Mouse (Mus musculus) liver, postnatal 0 days (tissue): Measurements from ENCODE around the gene Tmem88. TPM values are rescaled to one million over a fixed set of nuclear protein-coding genes. Genes with fewer than 3 reads are reported as not detected.

Source experiments
- ATAC-seq: fragments of 200-750 bp; cut with Nextera tagmentation; 2 replicates; pipeline ENCODE4 v1.8.0; 2017; ENCODE audit warnings: mild to moderate bottlenecking, moderate library complexity
- DNase-seq: peaks from one replicate; pipeline ENCODE4 v3.0.0-alpha.2; 2016
- H3K27ac ChIP-seq: fragments of 300-500 bp; sonication (generic); 2 replicates; pipeline ENCODE4 v1.5.1; 2014; ENCODE audit warnings: antibody characterized with exemption, moderate library complexity, mild to moderate bottlenecking, low read depth
- H3K27me3 ChIP-seq: fragments of 300-500 bp; sonication (generic); 2 replicates; pipeline ENCODE4 v1.6.1; 2014; ENCODE audit warnings: low read length, control low read depth, mixed read lengths; ENCODE audit not compliant: insufficient read depth
- H3K36me3 ChIP-seq: fragments of 300-500 bp; sonication (generic); replicated peaks from 2 replicates; pipeline ENCODE4 v1.6.1; 2014; ENCODE audit warnings: mild to moderate bottlenecking, control low read depth, low read length, moderate library complexity, mixed read lengths; ENCODE audit not compliant: insufficient read depth
- H3K4me1 ChIP-seq: fragments of 300-500 bp; sonication (generic); 2 replicates; pipeline ENCODE4 v1.6.1; 2014; ENCODE audit warnings: antibody characterized with exemption, mild to moderate bottlenecking, control low read depth; ENCODE audit not compliant: insufficient read depth
- H3K4me2 ChIP-seq: fragments of 300-500 bp; sonication (generic); 2 replicates; pipeline ENCODE4 v1.6.1; 2014; ENCODE audit warnings: low read depth, mild to moderate bottlenecking, low read length, moderate library complexity, mixed read lengths
- H3K4me3 ChIP-seq: fragments of 300-500 bp; sonication (generic); 2 replicates; pipeline ENCODE4 v1.5.1; 2014; ENCODE audit warnings: low read depth, low read length
- H3K9ac ChIP-seq: fragments of 300-500 bp; sonication (generic); replicated peaks from 2 replicates; pipeline ENCODE4 v1.6.1; 2014; ENCODE audit warnings: mild to moderate bottlenecking, moderate library complexity
- H3K9me3 ChIP-seq: fragments of 300-500 bp; sonication (generic); 2 replicates; pipeline ENCODE4 v1.6.1; 2016; ENCODE audit warnings: mild to moderate bottlenecking, control low read depth, low read length, mixed read lengths
- CTCF ChIP-seq: sonication (generic); IDR thresholded peaks from 2 replicates; pipeline ENCODE4 v1.5.1; 2016; ENCODE audit warnings: antibody characterized with exemption, low read depth
- EP300 ChIP-seq: IDR thresholded peaks from 2 replicates; pipeline ENCODE4 v1.6.1; 2016; ENCODE audit warnings: antibody characterized with exemption, low read depth, mild to moderate bottlenecking
- WGBS: fragments of 180-500 bp; shearing (Covaris S2); extraction: QIAGEN DNeasy Blood & Tissue Kit; methylation state at CpG from one replicate; pipeline ENCODE4 v1.1.7; 2014; ENCODE audit not compliant: insufficient replicate concordance; 5-methylcytosine and 5-hydroxymethylcytosine counted together
- polyA plus RNA-seq: library from polyadenylated mRNA; unstranded; fragments of >200 nt; fragmentation: Nextera tagmentation; extraction: Ambion mirVana; gene quantifications from 2 replicates; pipeline ENCODE4 v1.2.1, GENCODE M21; 2015

Tmem88 gene
- polyA plus RNA-seq, 1 experiment from 2014 or later = 12.3 TPM

DNA sequence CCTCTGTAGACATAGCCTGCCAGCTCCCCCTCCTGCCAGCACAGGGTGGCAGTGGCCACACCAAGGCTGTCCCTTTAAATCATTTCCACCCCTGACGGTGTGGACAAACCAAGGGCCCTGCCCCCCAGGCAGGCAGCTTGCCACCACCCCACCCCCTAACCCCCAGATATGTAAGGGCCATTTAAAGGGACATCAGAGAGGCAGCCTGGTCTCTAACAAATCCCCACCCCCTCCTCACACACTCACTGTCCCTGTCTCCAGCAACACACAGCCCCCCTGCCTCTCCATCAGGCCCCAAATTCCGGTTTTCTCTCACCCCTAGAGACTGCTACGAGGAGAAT lies 17.3 kb upstream of the Tmem88 start:
- WGBS = 11% methylated on average over 3 of the region's 3 CpGs
- no peaks in the 10 kb centered on the region for H3K27me3 ChIP-seq
- H3K27ac ChIP-seq = peak overlapping the region; percentile 96
- peak overlapping the region; percentile 59 for H3K4me3 ChIP-seq
- H3K36me3 ChIP-seq = no peaks in the 10 kb centered on the region
- H3K9ac ChIP-seq = peak overlapping the region; percentile 72
- peak; percentile 3; the same call in 1 of the 2 replicates for ATAC-seq
- peak; percentile 73 for DNase-seq
- no peaks in the 10 kb centered on the region for H3K9me3 ChIP-seq
- peak overlapping the region; percentile 93 for H3K4me2 ChIP-seq
- H3K4me1 ChIP-seq = peaks cover 76% of the 10 kb centered on the region
- TF ChIP-seq EP300 = no peak
- 0 out of 2 replicates have a peak, but pooled peaks have one; percentile 24 for TF ChIP-seq CTCF

- Histone ChIP-seq H3K4me1 (peaks cover 70% of the 10 kb centered on the region), H3K27me3 (no peaks in the 10 kb centered on the region), H3K27ac (peak overlapping the region; percentile 96), H3K9ac (peak overlapping the region; percentile 72), H3K9me3 (no peaks in the 10 kb centered on the region), H3K4me2 (peak overlapping the region; percentile 93), H3K36me3 (no peaks in the 10 kb centered on the region), H3K4me3 (peak overlapping the region; percentile 59)
- 25% methylated on average over 4 of the region's 4 CpGs for WGBS
- DNase-seq (no peak), ATAC-seq (no peak)
- no peak for TF ChIP-seq CTCF
- no peak for TF ChIP-seq EP300
Observed at GRCm38 (mm10) chr11:69414421-69415326, 16.6 kb upstream of the Tmem88 start.

DNA sequence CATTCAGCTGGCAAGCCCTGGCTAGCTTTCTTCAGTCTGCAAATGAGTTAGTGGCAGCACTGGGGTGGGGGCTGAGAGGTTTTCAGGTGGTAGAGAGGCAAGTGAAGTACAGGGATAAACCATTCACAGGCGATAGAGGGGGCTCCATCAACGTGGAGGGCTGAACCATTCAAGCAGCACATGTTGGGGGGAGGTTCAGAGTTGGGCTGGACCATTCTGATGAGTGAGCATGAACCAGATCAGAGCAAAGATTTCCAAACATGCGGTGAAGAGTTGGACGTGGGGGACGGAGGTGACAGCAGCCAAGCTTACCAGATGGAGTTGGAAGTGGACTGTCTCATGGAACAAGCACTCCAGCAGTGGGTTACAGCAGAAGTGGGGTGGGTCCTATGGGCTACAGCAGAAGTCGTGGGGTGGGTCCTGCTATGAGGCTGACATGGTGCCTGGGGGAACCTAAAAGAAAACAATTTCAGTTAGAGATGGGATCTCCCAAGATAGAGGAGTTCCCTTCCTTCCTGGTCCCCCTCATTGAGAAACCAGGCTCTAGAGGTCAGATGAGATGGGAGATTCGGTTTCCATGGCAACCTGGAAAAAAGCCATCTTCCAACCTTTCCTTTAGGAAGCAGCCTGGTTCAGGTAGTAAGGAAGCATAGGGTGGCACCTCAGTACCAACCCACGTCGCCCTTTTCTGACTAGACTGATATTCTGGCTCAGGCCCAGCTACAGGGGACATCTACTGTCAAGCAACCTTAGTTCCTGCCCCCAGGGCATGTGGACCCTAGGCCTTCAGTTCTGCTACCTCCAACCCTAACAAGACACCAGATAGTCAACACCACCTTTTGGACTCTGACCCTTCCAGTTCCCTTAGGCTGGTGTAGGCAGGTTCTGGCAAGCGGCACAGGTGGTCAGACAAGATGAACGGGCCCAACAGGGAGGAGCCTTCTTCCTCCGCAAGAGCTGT lies 15.5 kb upstream of the Tmem88 start, which contains the start of gene Kdm6b:
Kdm6b (minus strand) TSS at position 455 of the 961 bp plus-strand sequence.
- DNase-seq (no peak), ATAC-seq (no peak)
- H3K36me3 ChIP-seq = no peaks in the 10 kb centered on the region
- no peaks in the 10 kb centered on the region for H3K27me3 ChIP-seq
- no peaks in the 10 kb centered on the region for H3K9me3 ChIP-seq
- H3K4me3 ChIP-seq = peak within 1 kb of the TSS; percentile 77
- WGBS = 41% methylated on average over 12 of the region's 12 CpGs
- TF ChIP-seq EP300 = no peak
- TF ChIP-seq CTCF = no peak
- peaks cover 60% of the 10 kb centered on the region for H3K4me1 ChIP-seq
- H3K27ac ChIP-seq = peak within 1 kb of the TSS; percentile 97
- peak within 1 kb of the TSS; percentile 93 for H3K4me2 ChIP-seq
- H3K9ac ChIP-seq = peak within 1 kb of the TSS; percentile 72

DNA sequence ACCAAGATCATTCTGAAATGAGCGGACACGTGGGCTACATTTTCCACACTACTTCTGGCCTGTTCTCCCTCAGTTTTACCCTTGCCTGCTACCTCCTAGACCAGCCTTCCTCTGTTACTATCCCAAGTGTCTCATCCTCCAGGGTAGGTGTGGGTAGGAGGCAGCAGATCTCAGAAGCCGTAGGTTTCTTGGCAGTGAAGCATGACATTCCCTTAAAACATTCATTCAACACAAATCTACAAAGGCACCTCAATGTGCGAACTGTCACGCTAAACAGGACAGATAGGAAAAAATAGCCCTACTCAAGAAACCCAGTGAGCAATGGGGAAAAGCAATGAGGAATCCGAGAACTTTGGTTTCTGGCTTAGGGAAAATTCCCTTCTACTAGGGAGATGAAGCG lies 14.5 kb upstream of the Tmem88 start:
- Histone ChIP-seq H3K9me3 (no peaks in the 10 kb centered on the region), H3K27me3 (no peaks in the 10 kb centered on the region), H3K9ac (no peak overlapping the region), H3K4me2 (peak overlapping the region; percentile 93), H3K4me1 (peaks cover 58% of the 10 kb centered on the region), H3K36me3 (peaks cover 5% of the 10 kb centered on the region), H3K4me3 (peak overlapping the region; percentile 77), H3K27ac (peak overlapping the region; percentile 97; the same call in 1 of the 2 replicates)
- no peak for DNase-seq
- WGBS = 71% methylated on average over 7 of the region's 7 CpGs
- ATAC-seq = no peak
- no peak for TF ChIP-seq CTCF
- TF ChIP-seq EP300 = no peak

DNA sequence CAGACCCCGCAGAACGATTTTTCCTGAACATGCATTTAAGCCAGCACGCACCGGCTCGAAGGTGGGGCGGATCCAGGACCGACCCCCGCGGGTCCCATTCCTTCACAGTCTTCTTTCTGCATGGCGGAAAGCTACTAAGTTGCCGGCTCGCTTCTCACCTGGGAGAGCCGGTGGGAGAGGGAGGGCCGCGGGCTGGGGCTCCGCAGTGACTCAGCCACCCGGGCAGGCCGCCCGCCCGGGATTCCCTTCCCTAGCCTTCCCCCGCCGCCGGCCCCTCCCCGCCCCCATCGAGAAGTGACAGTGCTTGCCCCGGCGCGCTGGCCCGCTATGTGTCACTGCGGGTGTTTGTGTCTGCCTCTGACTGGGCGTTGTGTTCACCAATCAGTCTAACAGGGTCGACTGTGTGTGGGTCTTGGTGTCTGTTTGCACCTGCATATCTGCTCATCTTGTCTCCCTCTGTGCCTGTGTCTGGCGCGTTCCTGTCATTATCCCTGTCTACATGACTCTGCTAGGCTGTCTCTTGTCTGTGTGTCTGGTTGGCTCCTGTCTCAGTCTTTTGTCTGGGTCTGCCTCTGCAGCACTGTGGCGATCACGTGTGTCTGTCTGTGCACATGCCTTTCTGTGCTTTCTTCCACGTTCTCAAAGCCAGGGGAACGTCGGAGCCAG lies 13.6 kb upstream of the Tmem88 start:
- Histone ChIP-seq H3K4me3 (peak overlapping the region; percentile 77), H3K4me1 (peaks cover 50% of the 10 kb centered on the region), H3K4me2 (peak overlapping the region; percentile 93), H3K9ac (peak overlapping the region; percentile 89), H3K9me3 (no peaks in the 10 kb centered on the region), H3K27ac (peak overlapping the region; percentile 97), H3K36me3 (peaks cover 13% of the 10 kb centered on the region), H3K27me3 (no peaks in the 10 kb centered on the region)
- peak; percentile 43 for ATAC-seq
- TF ChIP-seq CTCF = no peak
- no peak for TF ChIP-seq EP300
- DNase-seq = peak; percentile 88
- 1% methylated on average over 31 of the region's 39 CpGs for WGBS
